Mouse (Mus musculus) mouse embryonic stem cell (cell line): ENCODE data around the gene Pdgfd.

Experiments
- in situ Hi-C, 2 experiments: fragments of 300-500 bp; cut with MboI; formaldehyde crosslinking; loops; 1 replicate in 1 of 2; 3 replicates in 1 of 2; pipeline ENCODE4 v1.14.3; 2019 to 2020; ENCODE audit warnings: low sequenced_read_pairs in 2 of 2, low pct_unique_long_range_greater_than_20kb in 1 of 2, mixed read lengths in 1 of 2; ENCODE audit not compliant: unreplicated experiment in 1 of 2

The Pdgfd gene

DNA sequence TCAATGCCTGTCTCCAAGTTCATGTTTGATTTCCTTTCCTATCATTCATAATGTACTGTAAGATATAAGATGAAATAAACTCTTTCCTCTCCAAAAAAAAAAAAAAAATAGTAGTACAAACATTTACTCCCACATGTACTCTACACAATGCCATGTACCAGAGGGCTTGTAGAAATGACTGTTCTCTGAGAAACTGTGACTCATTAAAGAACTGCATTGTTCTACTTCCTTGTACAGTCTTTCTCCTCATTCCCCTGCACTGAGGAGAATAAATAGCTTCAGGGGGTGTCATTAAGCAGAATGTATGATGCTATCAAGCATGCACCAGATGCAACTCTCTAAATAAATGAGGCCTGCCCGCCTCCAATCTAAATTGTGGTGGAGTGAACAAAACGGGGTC is 130.2 kb downstream of the Pdgfd start:
- in situ Hi-C loops: no loop called here

DNA sequence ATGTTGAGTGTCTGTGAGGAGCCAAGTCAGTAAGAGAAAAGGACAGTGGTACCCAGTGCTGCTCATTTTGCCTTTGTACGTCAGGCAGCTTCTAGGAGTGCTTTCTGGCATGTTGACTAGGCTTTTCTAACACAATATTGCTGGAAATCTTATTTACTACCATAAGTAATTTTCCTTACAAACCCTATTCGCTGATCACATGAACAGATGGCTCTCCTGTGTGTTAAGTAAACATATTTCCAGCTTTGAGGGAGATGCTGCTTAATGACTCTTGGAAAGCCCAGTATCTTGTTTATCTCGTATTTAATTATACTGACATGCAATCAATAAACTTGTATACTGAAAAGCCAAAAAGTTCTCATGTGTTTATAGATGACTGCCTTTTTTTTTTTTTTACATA is 133.7 kb downstream of the Pdgfd start:
- in situ Hi-C loops: no loop called here

DNA sequence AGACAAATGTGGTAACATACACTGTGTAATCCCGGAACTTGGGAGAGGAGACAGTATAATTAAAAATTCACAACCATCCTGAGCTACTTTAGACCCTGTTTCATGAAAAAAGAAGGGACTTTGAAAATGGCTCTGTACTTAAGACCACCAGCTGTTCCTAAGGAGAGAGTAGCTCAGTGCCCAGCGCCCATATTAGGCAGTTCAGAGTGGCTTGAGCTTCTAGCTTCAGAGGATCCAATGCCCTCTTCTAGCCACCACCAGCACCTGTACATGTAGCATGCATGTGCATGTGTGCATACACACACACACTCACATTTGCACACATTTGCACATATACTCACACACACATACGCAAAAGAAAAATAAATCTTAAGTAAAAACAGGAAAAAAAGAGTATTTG is 136.2 kb downstream of the Pdgfd start:
- in situ Hi-C loops: no loop called here

DNA sequence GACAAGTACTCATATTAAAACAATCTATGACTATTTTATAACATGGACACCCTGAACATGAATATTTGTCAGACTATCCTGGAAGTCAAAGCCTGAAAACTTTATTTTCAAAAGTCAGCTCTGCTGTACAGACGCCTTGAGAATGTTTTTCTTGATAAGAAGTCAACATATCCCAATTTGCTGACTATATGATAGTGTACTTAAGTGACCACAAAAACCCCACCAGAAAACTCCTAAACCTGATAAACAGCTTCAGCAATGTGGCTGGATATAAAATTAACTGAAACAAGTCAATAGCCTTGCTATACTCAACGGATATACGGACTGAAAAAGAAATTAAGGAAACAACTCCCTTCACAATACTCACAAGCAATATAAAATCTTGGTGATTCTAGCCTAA is 137.5 kb downstream of the Pdgfd start:
- in situ Hi-C loops: no loop called here

DNA sequence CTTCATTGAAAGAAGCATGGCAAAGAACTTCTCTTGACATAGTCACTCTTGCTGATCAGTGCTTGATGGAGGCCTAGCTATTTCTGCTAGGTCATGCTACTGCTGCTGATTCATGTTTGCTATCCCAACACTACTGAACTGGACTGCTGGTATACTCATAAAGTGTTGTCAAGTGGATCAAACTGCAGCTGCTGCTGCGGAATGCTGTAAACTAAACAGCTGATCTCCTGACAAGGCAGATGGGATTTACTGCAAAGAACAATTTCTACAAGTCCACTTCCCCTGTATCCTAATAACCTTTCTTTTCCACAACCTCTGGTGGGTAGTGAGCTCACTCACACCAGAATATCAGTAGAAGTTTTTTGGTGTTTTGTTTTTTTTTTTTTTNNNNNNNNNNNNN is 148.7 kb downstream of the Pdgfd start:
- in situ Hi-C loops: no loop called here

DNA sequence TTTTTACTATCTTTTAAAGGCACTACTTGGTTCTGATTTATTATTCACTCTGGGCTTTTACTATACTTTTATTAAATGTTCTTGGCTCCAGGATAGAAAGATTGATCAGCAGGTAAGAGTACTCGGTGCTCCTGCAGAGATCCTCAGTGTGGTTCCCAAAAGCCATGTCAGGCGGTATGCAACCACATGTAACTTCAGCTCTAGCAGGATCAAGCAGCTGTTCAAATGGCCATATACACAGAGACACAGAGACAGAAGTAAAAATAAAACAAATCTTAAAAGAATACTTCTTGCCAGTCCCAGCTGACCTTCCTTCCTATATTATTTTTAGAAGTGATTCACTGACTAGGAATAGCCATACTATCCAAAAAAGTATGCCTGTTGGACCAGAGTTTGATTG is 157.0 kb downstream of the Pdgfd start:
- in situ Hi-C loops: no loop called here

DNA sequence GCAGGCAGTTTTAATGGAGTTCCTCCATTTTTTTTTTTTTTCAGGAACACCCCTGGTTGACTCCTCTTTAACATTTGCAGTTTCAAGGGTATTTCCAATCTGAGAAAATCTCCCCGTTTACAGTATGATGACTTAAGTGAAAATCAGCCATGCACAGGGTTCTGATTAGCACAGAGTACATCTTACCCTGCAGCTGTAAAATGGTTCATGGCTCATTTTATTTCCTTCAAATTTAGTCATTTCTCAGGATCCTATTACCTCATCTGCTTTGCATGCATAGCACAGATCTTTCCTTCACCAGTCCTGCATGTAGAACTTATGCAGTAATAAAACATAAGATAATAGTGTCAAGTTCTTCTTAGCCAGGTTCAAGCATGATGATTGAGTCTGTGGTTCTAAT is 165.1 kb downstream of the Pdgfd start:
- in situ Hi-C loops: no loop called here

DNA sequence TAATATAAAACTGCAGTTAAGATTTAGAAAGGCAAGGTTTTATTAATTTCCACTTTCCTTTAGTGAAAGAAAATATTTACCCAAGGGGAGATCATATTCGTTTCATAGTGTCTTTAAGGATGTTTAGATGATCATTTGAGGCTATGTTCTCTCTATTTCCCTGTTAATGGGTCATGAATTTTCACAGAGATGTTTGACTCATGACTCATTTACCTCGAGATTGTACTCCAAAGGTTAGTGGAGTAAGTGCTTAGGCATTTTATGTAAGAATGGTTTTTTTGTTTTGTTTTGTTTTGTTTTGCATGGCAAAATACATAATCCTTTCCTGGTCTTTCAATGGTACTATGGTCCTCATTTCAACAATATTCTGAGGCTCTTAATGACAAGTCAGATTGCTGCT is 167.9 kb downstream of the Pdgfd start:
- in situ Hi-C loops: no loop called here

DNA sequence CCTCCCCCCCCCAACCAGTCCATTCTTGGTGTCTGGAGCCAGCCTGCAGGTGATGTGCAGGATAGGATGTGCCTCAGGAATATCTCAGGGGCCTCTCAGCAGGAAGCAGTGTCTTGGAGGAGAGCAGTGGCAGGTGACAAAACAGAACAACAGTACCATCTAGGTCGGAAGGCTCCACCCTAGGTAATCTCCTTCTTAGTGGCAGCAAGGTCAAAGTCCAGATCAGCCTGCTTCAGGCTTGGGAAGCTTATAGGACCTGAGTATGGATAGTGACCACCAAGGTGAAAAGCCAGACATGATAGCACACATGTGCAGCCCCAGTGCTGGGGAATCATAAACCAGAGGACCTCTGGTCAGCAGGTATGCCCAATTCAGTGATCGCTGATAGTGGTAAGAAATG is 169.5 kb downstream of the Pdgfd start:
- in situ Hi-C loops: no loop called here

DNA sequence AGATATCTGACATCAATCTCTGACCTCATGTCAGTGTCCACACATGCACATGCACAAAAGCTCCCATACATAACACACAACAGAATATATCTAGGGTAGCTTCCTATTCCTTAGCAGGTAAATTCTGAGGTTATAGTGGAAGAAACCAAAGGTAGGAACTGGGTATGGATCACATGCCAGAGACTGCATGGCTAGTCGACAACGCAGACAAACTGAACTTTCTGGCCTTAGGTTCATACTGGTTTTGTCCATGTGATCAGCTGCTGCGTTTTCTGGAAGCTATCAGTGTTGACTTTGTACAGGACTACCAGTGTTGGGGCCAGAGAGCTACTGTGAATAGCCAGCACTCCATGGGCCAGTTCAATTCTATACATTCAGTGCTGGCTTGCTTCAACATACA is 170.0 kb downstream of the Pdgfd start:
- in situ Hi-C loops: no loop called here

DNA sequence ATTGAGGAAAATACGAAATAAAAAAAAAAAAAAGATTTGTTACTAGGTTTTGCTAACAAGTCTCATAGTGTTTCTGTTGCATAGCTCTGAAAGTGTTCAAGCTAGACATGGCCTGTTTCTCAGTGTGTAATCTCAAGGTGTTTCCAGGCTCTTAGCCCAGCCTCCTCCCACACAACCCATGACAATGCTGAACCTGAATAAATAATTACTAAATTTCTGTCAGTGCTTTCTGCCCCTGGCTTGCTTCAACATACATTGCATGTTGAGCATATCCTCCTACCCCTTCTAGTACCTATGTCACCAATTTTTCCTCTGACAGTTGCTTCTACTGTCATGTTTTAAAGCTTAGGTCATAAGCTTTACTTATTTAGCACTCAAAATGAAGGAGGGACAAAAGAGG is 171.0 kb downstream of the Pdgfd start:
- in situ Hi-C loops: no loop called here

DNA sequence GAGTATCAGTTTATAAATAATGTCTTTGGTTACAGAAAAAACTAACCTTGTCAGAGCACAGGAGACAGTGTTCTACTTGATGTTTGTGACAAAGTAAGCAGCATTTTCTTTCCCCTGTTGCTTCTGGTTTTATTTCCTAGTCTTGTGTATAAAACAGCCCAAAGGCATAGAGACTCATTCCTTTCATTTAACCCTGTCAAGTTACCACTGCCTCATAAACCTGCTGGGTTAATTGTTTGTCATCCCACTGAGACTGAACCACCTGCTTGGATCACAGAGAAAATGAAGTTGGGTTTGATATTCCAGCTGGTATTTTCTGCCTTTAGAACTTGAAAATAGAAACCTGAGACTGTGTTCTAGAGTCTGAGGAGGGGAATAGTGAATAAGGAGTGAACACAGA is 172.4 kb downstream of the Pdgfd start:
- in situ Hi-C loops: no loop called here

DNA sequence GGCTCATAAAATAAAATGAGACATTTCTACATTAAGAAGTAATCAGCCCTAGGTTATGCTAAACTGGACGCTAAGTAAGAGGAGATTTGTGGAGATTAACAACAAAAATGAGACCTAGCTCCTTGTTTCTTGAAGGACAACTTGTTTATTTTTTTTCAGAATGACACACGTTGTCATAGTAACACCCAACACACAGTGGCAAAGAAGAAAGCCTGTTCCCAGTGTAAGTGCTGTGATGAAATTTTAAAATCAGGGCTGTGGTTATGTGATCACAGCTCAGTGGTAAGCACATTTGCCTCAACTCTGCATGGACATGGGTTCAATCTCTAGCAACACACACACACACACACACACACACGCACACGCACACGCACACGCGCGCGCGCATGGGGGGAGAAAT is 174.5 kb downstream of the Pdgfd start:
- in situ Hi-C loops: no loop called here

DNA sequence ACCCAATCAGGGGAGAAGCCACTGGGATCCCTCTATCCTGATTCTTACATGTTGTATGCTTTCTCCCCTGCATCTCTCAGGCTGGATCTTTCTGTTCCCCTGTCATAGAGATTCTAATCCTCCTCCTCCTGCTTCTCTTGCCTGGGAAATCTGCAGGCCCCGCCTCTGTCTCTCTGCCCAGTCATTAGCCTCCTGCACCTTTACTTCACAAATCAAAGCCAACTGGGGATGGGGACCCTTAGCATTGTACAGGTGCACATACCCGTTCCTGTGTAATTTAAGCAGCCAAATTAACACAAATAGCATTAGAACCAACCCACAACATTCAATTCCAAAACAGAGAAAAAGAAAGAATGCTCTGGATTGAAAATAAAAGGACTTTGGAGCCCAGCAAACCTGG is 176.1 kb downstream of the Pdgfd start:
- in situ Hi-C loops: no loop called here

DNA sequence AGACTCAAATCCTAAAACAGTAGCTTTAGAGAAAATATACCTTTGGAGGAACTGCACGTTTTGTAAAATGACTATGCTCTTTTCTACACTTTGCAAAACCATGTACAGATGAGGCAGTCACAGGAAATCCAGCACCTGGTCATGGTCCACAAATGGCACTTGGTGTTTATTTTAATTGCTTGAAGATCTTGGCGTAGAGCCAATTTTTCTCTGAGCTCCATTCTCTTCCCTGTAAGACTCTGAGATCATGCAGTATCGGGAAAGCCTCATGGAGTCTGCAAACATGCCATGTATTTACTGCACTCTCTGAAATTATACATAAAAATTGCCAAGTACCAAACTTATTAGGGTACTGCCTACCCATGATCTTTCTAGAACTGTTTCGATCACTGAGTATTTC is 176.5 kb downstream of the Pdgfd start:
- in situ Hi-C loops: no loop called here

DNA sequence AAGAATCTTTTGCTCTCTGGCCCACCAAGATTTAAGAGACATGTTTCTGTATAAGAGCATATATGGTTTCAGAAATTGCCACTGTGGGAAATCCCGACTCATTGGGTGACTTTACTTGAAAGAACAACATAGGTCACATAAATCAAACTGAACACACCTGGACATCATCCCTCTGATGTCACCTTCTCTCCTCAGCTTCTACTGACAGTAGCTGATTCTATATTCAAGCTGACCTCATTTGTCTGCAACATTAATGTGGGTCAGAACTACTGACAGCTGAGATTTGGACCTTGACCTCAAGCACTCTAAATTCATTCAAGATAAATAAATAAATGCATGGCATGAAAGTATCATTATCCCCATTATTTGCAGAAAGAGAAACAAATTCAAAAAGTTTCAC is 177.0 kb downstream of the Pdgfd start:
- in situ Hi-C loops: no loop called here

DNA sequence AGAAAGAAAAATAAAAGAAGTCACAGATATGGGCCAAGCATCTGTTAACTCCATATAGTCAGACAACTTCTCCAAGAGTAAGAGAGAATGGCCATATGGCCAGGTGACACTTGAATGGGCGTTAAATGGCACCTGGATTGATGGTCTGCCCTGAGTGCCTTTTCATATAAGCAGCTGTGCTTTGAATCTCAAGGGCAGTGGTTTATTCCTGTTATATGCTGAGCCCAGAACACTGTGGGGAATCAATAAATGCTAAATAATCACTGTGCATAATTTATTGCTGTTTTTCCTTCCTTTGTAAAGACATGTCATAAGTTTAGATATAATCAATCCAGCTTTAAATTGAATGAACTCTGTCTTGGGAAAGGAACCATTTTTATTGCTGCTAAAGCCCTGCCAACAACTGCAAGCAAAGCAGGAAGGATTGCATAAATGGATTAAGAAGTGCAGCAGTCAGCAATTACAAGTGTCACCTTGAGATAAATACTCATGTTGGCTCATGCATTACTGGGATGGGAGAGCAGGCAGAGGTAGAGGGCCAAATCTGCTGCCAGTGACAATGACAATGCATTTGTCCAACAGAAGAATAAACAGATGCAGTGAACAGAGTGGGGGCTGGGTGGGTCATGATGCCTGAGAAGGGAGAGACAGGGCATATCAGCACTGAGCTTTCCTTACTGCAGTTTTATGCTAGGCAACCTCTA is 185.0 kb downstream of the Pdgfd start:
- in situ Hi-C loops: no loop called here

DNA sequence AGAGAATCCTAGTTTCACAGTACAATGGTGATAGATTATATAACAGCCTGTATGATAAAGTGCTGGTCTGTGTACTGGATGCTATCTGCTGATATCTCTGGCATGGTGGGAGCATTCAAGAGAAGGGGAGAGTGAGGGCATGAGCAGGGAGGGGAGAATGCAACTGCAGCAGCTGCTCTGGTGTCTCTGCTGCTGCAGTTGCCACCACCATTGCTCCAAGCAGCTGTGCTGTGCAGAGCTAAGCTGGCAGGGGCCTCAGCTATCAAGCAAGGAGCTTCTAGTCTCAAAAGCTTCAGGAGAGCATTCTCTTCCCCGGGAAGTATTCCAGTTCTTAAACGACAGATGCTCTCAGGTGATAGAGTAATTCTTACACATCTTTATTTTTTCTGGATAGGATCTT is 192.4 kb downstream of the Pdgfd start:
- in situ Hi-C loops: no loop called here

DNA sequence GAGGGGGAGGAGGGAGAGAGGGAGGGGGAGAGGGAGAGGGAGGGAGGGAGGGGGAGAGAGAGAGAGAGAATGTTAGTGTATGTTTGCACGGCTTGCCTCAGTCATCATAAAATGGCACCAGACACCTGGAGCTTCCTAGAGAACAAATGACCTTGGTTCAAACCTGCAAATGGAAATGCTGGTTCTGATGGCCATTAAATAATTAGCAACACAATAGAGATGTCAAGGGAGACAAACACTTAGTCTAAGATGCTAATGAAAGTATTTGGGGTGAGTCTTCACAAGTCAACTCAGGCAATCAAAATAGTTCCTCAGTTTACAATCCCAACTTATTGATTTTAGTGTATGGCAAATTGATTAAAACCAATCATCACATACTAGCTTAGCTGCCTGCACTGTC is 198.2 kb downstream of the Pdgfd start:
- in situ Hi-C loops: no loop called here

DNA sequence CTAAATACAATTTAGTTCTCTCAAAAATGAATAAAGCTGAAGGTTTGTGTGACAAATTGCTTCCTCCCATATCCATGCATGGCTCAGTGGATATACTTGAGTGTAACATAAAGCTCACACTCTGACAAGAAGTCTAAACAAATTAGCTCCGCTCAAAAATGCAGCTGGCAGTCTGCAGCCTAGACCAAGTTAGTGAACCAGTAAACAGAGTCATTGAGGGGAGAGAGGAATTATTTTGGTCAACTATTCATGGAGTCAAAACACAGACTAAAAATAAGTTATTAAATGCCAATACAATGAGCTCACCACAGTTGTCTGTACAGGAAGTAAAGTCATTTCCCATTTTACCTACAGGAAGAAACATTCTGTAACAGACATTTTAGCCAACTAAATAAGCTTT is 233.4 kb downstream of the Pdgfd start:
- in situ Hi-C loops: no loop called here

DNA sequence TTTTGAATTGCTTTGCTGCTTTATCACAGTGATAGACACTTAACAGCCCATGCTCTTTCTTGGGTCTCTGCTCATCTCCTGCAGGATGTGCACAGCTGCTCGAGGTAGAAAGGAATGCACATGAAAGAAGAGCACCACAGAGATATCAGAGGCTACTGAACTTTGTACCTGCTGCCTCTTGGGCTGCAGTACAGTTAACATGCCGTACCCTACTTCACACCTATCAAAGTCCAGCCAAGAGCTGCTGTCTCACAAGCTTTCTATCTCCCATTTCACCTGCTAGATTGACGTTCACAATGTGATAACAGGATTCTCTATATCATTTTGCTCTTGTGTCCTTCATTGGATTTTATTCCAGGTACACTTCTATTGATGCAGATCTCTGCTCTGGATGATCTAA is 238.2 kb downstream of the Pdgfd start:
- in situ Hi-C loops: no loop called here
